Mouse (Mus musculus) c-Kit-positive CD71-positive TER-119-positive erythroid progenitor cells, embryonic 14.5 days (primary cell): ENCODE measurements around the gene E130308A19Rik.
A peak's percentile ranks its signal among the peaks of the same experiment; 100 is the strongest.
"Not testable (repeated sequence)": the region's sequence is repeated elsewhere in the genome, so short reads cannot be mapped to it uniquely, and the experiment has no call there.

Experiments
- DNase-seq: peaks from one replicate; pipeline ENCODE4 v3.0.0-alpha.2; 2013; ENCODE audit warnings: low spot score

E130308A19Rik gene

GRCm38 (mm10) chr4:59785412-59785811 lies 159.4 kb downstream of the E130308A19Rik start:
- no peak for DNase-seq

- DNase-seq: peak; percentile 70
Measured at GRCm38 (mm10) chr4:59786661-59787060, 160.7 kb downstream of the E130308A19Rik start.

- no peak for DNase-seq
Measured at GRCm38 (mm10) chr4:59787126-59787525, 161.1 kb downstream of the E130308A19Rik start.

GRCm38 (mm10) chr4:59789015-59789414 lies 163.0 kb downstream of the E130308A19Rik start:
- no peak for DNase-seq

GRCm38 (mm10) chr4:59793626-59794025 lies 167.6 kb downstream of the E130308A19Rik start:
- not testable (repeated sequence) for DNase-seq

- no peak for DNase-seq
Measured at GRCm38 (mm10) chr4:59794116-59794515, 168.1 kb downstream of the E130308A19Rik start.

GRCm38 (mm10) chr4:59795788-59796455 lies 169.9 kb downstream of the E130308A19Rik start:
- DNase-seq: no peak

GRCm38 (mm10) chr4:59800181-59800580 lies 174.2 kb downstream of the E130308A19Rik start:
- DNase-seq: no peak

- DNase-seq: no peak
Measured at GRCm38 (mm10) chr4:59801489-59801888, 175.5 kb downstream of the E130308A19Rik start, which contains the start of gene Inip. Gene Inip, minus strand, starts transcription at chr4:59801589.

GRCm38 (mm10) chr4:59802107-59802506 lies 176.1 kb downstream of the E130308A19Rik start:
- DNase-seq: no peak

- no peak for DNase-seq
Measured at GRCm38 (mm10) chr4:59802792-59803191, 176.8 kb downstream of the E130308A19Rik start.

GRCm38 (mm10) chr4:59803358-59803757 lies 177.3 kb downstream of the E130308A19Rik start:
- no peak for DNase-seq

- DNase-seq: no peak
Measured at GRCm38 (mm10) chr4:59804754-59805153, 178.7 kb downstream of the E130308A19Rik start.

GRCm38 (mm10) chr4:59805181-59805967 lies 179.4 kb downstream of the E130308A19Rik start, which contains the start of gene Snx30:
Gene Snx30, plus strand, starts transcription at chr4:59805840.
- peak; percentile 84 for DNase-seq

- no peak for DNase-seq
Measured at GRCm38 (mm10) chr4:59805968-59806878, 180.2 kb downstream of the E130308A19Rik start.

- DNase-seq: no peak
Measured at GRCm38 (mm10) chr4:59806879-59807195, 180.8 kb downstream of the E130308A19Rik start.

GRCm38 (mm10) chr4:59807521-59807920 lies 181.5 kb downstream of the E130308A19Rik start:
- DNase-seq: no peak

- DNase-seq: no peak
Measured at GRCm38 (mm10) chr4:59808396-59808795, 182.4 kb downstream of the E130308A19Rik start.
